Mouse (Mus musculus): Measurements from ENCODE around the gene BC107364. TPM values are rescaled to one million over a fixed set of nuclear protein-coding genes. Genes with fewer than 3 reads are reported as not detected.
"Not testable (repeated sequence)": the region's sequence is repeated elsewhere in the genome, so short reads cannot be mapped to it uniquely, and the experiment has no call there.

BC107364 gene
- polyA plus RNA-seq, 1 experiment from 2014 or later: not detected

GRCm38 (mm10) chr3:96405004-96405403 is 47.1 kb downstream of the BC107364 start:
- Histone ChIP-seq H3K9me3 (ENCODE audit: control insufficient read depth, low read length) (no peaks in the 10 kb centered on the region), H3K4me2 (ENCODE audit: low read depth, low read length) (no peak overlapping the region), H3K4me1 (ENCODE audit: control insufficient read depth, insufficient read depth, low read length) (0 out of 2 replicates have a peak, but pooled peaks cover 4% of the 10 kb centered on the region), H3K27me3 (ENCODE audit: control insufficient read depth, insufficient read depth, low read length) (peaks cover 59% of the 10 kb centered on the region), H3K36me3 (ENCODE audit: control insufficient read depth, insufficient read depth, low read length) (no peaks in the 10 kb centered on the region), H3K4me3 (ENCODE audit: low read depth, low read length) (no peak overlapping the region), H3K27ac (ENCODE audit: low read depth, low read length) (no peak overlapping the region), H3K9ac (replicated peaks; ENCODE audit: low read depth, low read length) (no peak overlapping the region)
- 15% methylated on average over 11 of the region's 11 CpGs for WGBS
- no peak for ATAC-seq (ENCODE audit: low read depth)

- WGBS: 1% methylated on average over 26 of the region's 26 CpGs
- H3K4me2 ChIP-seq (ENCODE audit: low read depth, low read length): no peak overlapping the region
- H3K4me1 ChIP-seq (ENCODE audit: control insufficient read depth, insufficient read depth, low read length): 0 out of 2 replicates have a peak, but pooled peaks cover 4% of the 10 kb centered on the region
- no peak overlapping the region for H3K27ac ChIP-seq (ENCODE audit: low read depth, low read length)
- H3K36me3 ChIP-seq (ENCODE audit: control insufficient read depth, insufficient read depth, low read length): no peaks in the 10 kb centered on the region
- no peaks in the 10 kb centered on the region for H3K9me3 ChIP-seq (ENCODE audit: control insufficient read depth, low read length)
- no peak for ATAC-seq (ENCODE audit: low read depth)
- H3K27me3 ChIP-seq (ENCODE audit: control insufficient read depth, insufficient read depth, low read length): peaks cover 62% of the 10 kb centered on the region
- H3K9ac ChIP-seq (replicated peaks; ENCODE audit: low read depth, low read length): no peak overlapping the region
- H3K4me3 ChIP-seq (ENCODE audit: low read depth, low read length): no peak overlapping the region
Measured at GRCm38 (mm10) chr3:96404450-96404849, 47.7 kb downstream of the BC107364 start.

GRCm38 (mm10) chr3:96403016-96403415 is 49.1 kb downstream of the BC107364 start:
- WGBS: 9% methylated on average over 1 of the region's 1 CpGs
- ATAC-seq (ENCODE audit: low read depth): no peak

GRCm38 (mm10) chr3:96401832-96402501 is 50.1 kb downstream of the BC107364 start:
- ATAC-seq (ENCODE audit: low read depth): peak; percentile 46; the same call in 1 of the 2 replicates
- under 1% methylated on average over 41 of the region's 41 CpGs for WGBS
- Histone ChIP-seq H3K9ac (replicated peaks; ENCODE audit: low read depth, low read length) (no peak overlapping the region), H3K36me3 (ENCODE audit: control insufficient read depth, insufficient read depth, low read length) (no peaks in the 10 kb centered on the region), H3K27ac (ENCODE audit: low read depth, low read length) (no peak overlapping the region), H3K9me3 (ENCODE audit: control insufficient read depth, low read length) (no peaks in the 10 kb centered on the region), H3K4me2 (ENCODE audit: low read depth, low read length) (peak overlapping the region; percentile 16; the same call in 1 of the 2 replicates), H3K4me3 (ENCODE audit: low read depth, low read length) (peak overlapping the region; percentile 17; the same call in 1 of the 2 replicates), H3K4me1 (ENCODE audit: control insufficient read depth, insufficient read depth, low read length) (0 out of 2 replicates have a peak, but pooled peaks cover 4% of the 10 kb centered on the region), H3K27me3 (ENCODE audit: control insufficient read depth, insufficient read depth, low read length) (peaks cover 71% of the 10 kb centered on the region)

More at GRCm38 (mm10) chr3:96403016-96403415, 49.1 kb downstream of the BC107364 start:
- Histone ChIP-seq H3K36me3 (ENCODE audit: control insufficient read depth, insufficient read depth, low read length) (no peaks in the 10 kb centered on the region), H3K27ac (ENCODE audit: low read depth, low read length) (no peak overlapping the region), H3K27me3 (ENCODE audit: control insufficient read depth, insufficient read depth, low read length) (peaks cover 69% of the 10 kb centered on the region), H3K9ac (replicated peaks; ENCODE audit: low read depth, low read length) (no peak overlapping the region), H3K9me3 (ENCODE audit: control insufficient read depth, low read length) (no peaks in the 10 kb centered on the region), H3K4me2 (ENCODE audit: low read depth, low read length) (no peak overlapping the region), H3K4me3 (ENCODE audit: low read depth, low read length) (no peak overlapping the region), H3K4me1 (ENCODE audit: control insufficient read depth, insufficient read depth, low read length) (0 out of 2 replicates have a peak, but pooled peaks cover 4% of the 10 kb centered on the region)

- ATAC-seq (ENCODE audit: low read depth): no peak
- Histone ChIP-seq H3K27ac (ENCODE audit: low read depth, low read length) (no peak overlapping the region), H3K4me3 (ENCODE audit: low read depth, low read length) (peak overlapping the region; percentile 17; the same call in 1 of the 2 replicates), H3K9ac (replicated peaks; ENCODE audit: low read depth, low read length) (no peak overlapping the region), H3K36me3 (ENCODE audit: control insufficient read depth, insufficient read depth, low read length) (no peaks in the 10 kb centered on the region), H3K27me3 (ENCODE audit: control insufficient read depth, insufficient read depth, low read length) (peaks cover 68% of the 10 kb centered on the region), H3K4me1 (ENCODE audit: control insufficient read depth, insufficient read depth, low read length) (0 out of 2 replicates have a peak, but pooled peaks cover 4% of the 10 kb centered on the region), H3K9me3 (ENCODE audit: control insufficient read depth, low read length) (no peaks in the 10 kb centered on the region), H3K4me2 (ENCODE audit: low read depth, low read length) (peak overlapping the region; percentile 16; the same call in 1 of the 2 replicates)
- 4% methylated on average over 13 of the region's 13 CpGs for WGBS
Measured at GRCm38 (mm10) chr3:96401474-96401831, 50.7 kb downstream of the BC107364 start.

GRCm38 (mm10) chr3:96398911-96399310 is 53.2 kb downstream of the BC107364 start:
- Histone ChIP-seq H3K9me3 (ENCODE audit: control insufficient read depth, low read length) (no peaks in the 10 kb centered on the region), H3K4me3 (ENCODE audit: low read depth, low read length) (no peak overlapping the region), H3K36me3 (ENCODE audit: control insufficient read depth, insufficient read depth, low read length) (no peaks in the 10 kb centered on the region), H3K9ac (replicated peaks; ENCODE audit: low read depth, low read length) (no peak overlapping the region), H3K27me3 (ENCODE audit: control insufficient read depth, insufficient read depth, low read length) (peaks cover 68% of the 10 kb centered on the region), H3K4me2 (ENCODE audit: low read depth, low read length) (no peak overlapping the region), H3K27ac (ENCODE audit: low read depth, low read length) (no peak overlapping the region), H3K4me1 (ENCODE audit: control insufficient read depth, insufficient read depth, low read length) (0 out of 2 replicates have a peak, but pooled peaks cover 4% of the 10 kb centered on the region)
- ATAC-seq (ENCODE audit: low read depth): no peak
- WGBS: 5% methylated on average over 5 of the region's 5 CpGs

GRCm38 (mm10) chr3:96396857-96397256 is 55.2 kb downstream of the BC107364 start:
- ATAC-seq (ENCODE audit: low read depth): no peak
- 94% methylated on average over 7 of the region's 7 CpGs for WGBS
- Histone ChIP-seq H3K27me3 (ENCODE audit: control insufficient read depth, insufficient read depth, low read length) (peaks cover 52% of the 10 kb centered on the region), H3K4me1 (ENCODE audit: control insufficient read depth, insufficient read depth, low read length) (0 out of 2 replicates have a peak, but pooled peaks cover 4% of the 10 kb centered on the region), H3K27ac (ENCODE audit: low read depth, low read length) (no peak overlapping the region), H3K36me3 (ENCODE audit: control insufficient read depth, insufficient read depth, low read length) (no peaks in the 10 kb centered on the region), H3K4me3 (ENCODE audit: low read depth, low read length) (no peak overlapping the region), H3K4me2 (ENCODE audit: low read depth, low read length) (no peak overlapping the region), H3K9ac (replicated peaks; ENCODE audit: low read depth, low read length) (no peak overlapping the region), H3K9me3 (ENCODE audit: control insufficient read depth, low read length) (no peaks in the 10 kb centered on the region)

- not testable (repeated sequence) for H3K9me3 ChIP-seq (ENCODE audit: control insufficient read depth, low read length); H3K27ac ChIP-seq (ENCODE audit: low read depth, low read length); H3K27me3 ChIP-seq (ENCODE audit: control insufficient read depth, insufficient read depth, low read length); ATAC-seq (ENCODE audit: low read depth); H3K4me1 ChIP-seq (ENCODE audit: control insufficient read depth, insufficient read depth, low read length); H3K36me3 ChIP-seq (ENCODE audit: control insufficient read depth, insufficient read depth, low read length); H3K4me3 ChIP-seq (ENCODE audit: low read depth, low read length); H3K4me2 ChIP-seq (ENCODE audit: low read depth, low read length); H3K9ac ChIP-seq (replicated peaks; ENCODE audit: low read depth, low read length)
- WGBS: no CpG with 5 or more reads among the region's 18 CpGs
Measured at GRCm38 (mm10) chr3:96387202-96387601, 64.9 kb downstream of the BC107364 start.

Data from neural tube, embryonic 14.5 days (tissue).